Mouse (Mus musculus): ENCODE results near the gene Nfu1. TPM values are rescaled to one million over a fixed set of nuclear protein-coding genes. Genes with fewer than 3 reads are reported as not detected.
A peak's percentile ranks its signal among the peaks of the same experiment; 100 is the strongest.

Nfu1 gene
- 10 to 100 TPM; 56.0 to 57.2 TPM for total RNA-seq (2021)
- long read RNA-seq, experiment 1, transcript Nfu1-202 (8 exons, 950 nt), result major isoform, 25 of 38 reads
- long read RNA-seq, experiment 1, partial matches to known transcripts, result 3 of 38 reads
- long read RNA-seq, experiment 1, other reads (novel, unspliced or antisense), result 6 of 38 reads
- long read RNA-seq, experiment 2, transcript Nfu1-202 (8 exons, 950 nt), result major isoform, 23 of 30 reads
- long read RNA-seq, experiment 2, partial matches to known transcripts, result 0 of 30 reads
- long read RNA-seq, experiment 2, other reads (novel, unspliced or antisense), result 4 of 30 reads

GRCm38 (mm10) chr6:87008887-87009286, at the start of gene Nfu1:
TSS of gene Nfu1 (plus strand) at chr6:87009236.
- DNase-seq (ENCODE audit: extremely low spot score in 1 of 2, low spot score in 2 of 2), result no peak
- intact Hi-C loops (cut with DNase I), result loop anchor here (10.0 kb wide), 1 partner anchor 264 kb away; no protein-coding TSS in a partner anchor
- no peak for TF ChIP-seq CTCF (IDR thresholded peaks at IDR 0.05)
- Histone ChIP-seq H3K4me3 (peak within 1 kb of the TSS; percentile 89), H3K27ac (peak within 1 kb of the TSS; percentile 96)

- H3K4me3 ChIP-seq, result no peak overlapping the region
- DNase-seq (ENCODE audit: extremely low spot score in 1 of 2, low spot score in 2 of 2), result no peak
- intact Hi-C loops (cut with DNase I), result no loop called here
- no peak overlapping the region for H3K27ac ChIP-seq
- no peak for TF ChIP-seq CTCF (IDR thresholded peaks at IDR 0.05)
Observed at GRCm38 (mm10) chr6:86963987-86964685, 44.9 kb upstream of the Nfu1 start.

GRCm38 (mm10) chr6:86967166-86967565, 41.9 kb upstream of the Nfu1 start:
- TF ChIP-seq CTCF (IDR thresholded peaks at IDR 0.05), result no peak
- intact Hi-C loops (cut with DNase I), result no loop called here
- H3K27ac ChIP-seq, result no peak overlapping the region
- DNase-seq (ENCODE audit: extremely low spot score in 1 of 2, low spot score in 2 of 2), result no peak
- H3K4me3 ChIP-seq, result no peak overlapping the region

- intact Hi-C loops (cut with DNase I), result no loop called here
- no peak for DNase-seq (ENCODE audit: extremely low spot score in 1 of 2, low spot score in 2 of 2)
- TF ChIP-seq CTCF (IDR thresholded peaks at IDR 0.05), result no peak
- no peak overlapping the region for H3K27ac ChIP-seq
- H3K4me3 ChIP-seq, result no peak overlapping the region
Observed at GRCm38 (mm10) chr6:86973956-86974355, 35.1 kb upstream of the Nfu1 start.

- intact Hi-C loops (cut with DNase I), result no loop called here
- H3K27ac ChIP-seq, result no peak overlapping the region
- no peak for DNase-seq (ENCODE audit: extremely low spot score in 1 of 2, low spot score in 2 of 2)
- TF ChIP-seq CTCF (IDR thresholded peaks at IDR 0.05), result no peak
- no peak overlapping the region for H3K4me3 ChIP-seq
Observed at GRCm38 (mm10) chr6:86978156-86978908, 30.7 kb upstream of the Nfu1 start.

GRCm38 (mm10) chr6:86978909-86979265, 30.1 kb upstream of the Nfu1 start:
- TF ChIP-seq CTCF (IDR thresholded peaks at IDR 0.05), result no peak

GRCm38 (mm10) chr6:86981206-86981605, 27.8 kb upstream of the Nfu1 start:
- intact Hi-C loops (cut with DNase I), result no loop called here
- DNase-seq (ENCODE audit: extremely low spot score in 1 of 2, low spot score in 2 of 2), result no peak
- Histone ChIP-seq H3K4me3 (no peak overlapping the region), H3K27ac (no peak overlapping the region)
- no peak for TF ChIP-seq CTCF (IDR thresholded peaks at IDR 0.05)

More at GRCm38 (mm10) chr6:86978909-86979265, 30.1 kb upstream of the Nfu1 start:
- intact Hi-C loops (cut with DNase I), result no loop called here
- H3K4me3 ChIP-seq, result no peak overlapping the region
- H3K27ac ChIP-seq, result no peak overlapping the region
- no peak for DNase-seq (ENCODE audit: extremely low spot score in 1 of 2, low spot score in 2 of 2)

GRCm38 (mm10) chr6:86985314-86986106, 23.5 kb upstream of the Nfu1 start:
- TF ChIP-seq CTCF (IDR thresholded peaks at IDR 0.05), result peak; percentile 6
- Histone ChIP-seq H3K4me3 (no peak overlapping the region), H3K27ac (no peak overlapping the region)
- intact Hi-C loops (cut with DNase I), result no loop called here
- DNase-seq (ENCODE audit: extremely low spot score in 1 of 2, low spot score in 2 of 2), result no peak

- no peak for DNase-seq (ENCODE audit: extremely low spot score in 1 of 2, low spot score in 2 of 2)
- H3K27ac ChIP-seq, result no peak overlapping the region
- intact Hi-C loops (cut with DNase I), result no loop called here
- TF ChIP-seq CTCF (IDR thresholded peaks at IDR 0.05), result no peak
- H3K4me3 ChIP-seq, result no peak overlapping the region
Observed at GRCm38 (mm10) chr6:86989576-86989975, 19.5 kb upstream of the Nfu1 start.

GRCm38 (mm10) chr6:86991041-86991440, 18.0 kb upstream of the Nfu1 start:
- Histone ChIP-seq H3K4me3 (no peak overlapping the region), H3K27ac (no peak overlapping the region)
- no peak for DNase-seq (ENCODE audit: extremely low spot score in 1 of 2, low spot score in 2 of 2)
- TF ChIP-seq CTCF (IDR thresholded peaks at IDR 0.05), result no peak
- intact Hi-C loops (cut with DNase I), result no loop called here

- intact Hi-C loops (cut with DNase I), result no loop called here
- H3K27ac ChIP-seq, result no peak overlapping the region
- no peak for DNase-seq (ENCODE audit: extremely low spot score in 1 of 2, low spot score in 2 of 2)
- no peak overlapping the region for H3K4me3 ChIP-seq
- no peak for TF ChIP-seq CTCF (IDR thresholded peaks at IDR 0.05)
Observed at GRCm38 (mm10) chr6:86992349-86992748, 16.7 kb upstream of the Nfu1 start.
